Mouse (Mus musculus): ENCODE data around the gene Dync1li2. TPM values are rescaled to one million over a fixed set of nuclear protein-coding genes. Genes with fewer than 3 reads are reported as not detected.

Dync1li2 gene
- polyA plus RNA-seq (2021; fragmentation: Nextera tagmentation): 33.3 and 33.6 TPM in 2 replicates
- long read RNA-seq, experiment 1, full-length matches to known transcripts: 222 of 463 reads
- long read RNA-seq, experiment 1, partial matches to known transcripts: 64 of 463 reads
- long read RNA-seq, experiment 1, other reads (novel, unspliced or antisense): 177 of 463 reads
- long read RNA-seq, experiment 2, full-length matches to known transcripts: 13 of 100 reads
- long read RNA-seq, experiment 2, partial matches to known transcripts: 25 of 100 reads
- long read RNA-seq, experiment 2, other reads (novel, unspliced or antisense): 62 of 100 reads

GRCm38 (mm10) chr8:104442299-104443124 is at the start of gene Dync1li2:
Gene Dync1li2 (minus strand): TSS chr8:104443047.

DNA sequence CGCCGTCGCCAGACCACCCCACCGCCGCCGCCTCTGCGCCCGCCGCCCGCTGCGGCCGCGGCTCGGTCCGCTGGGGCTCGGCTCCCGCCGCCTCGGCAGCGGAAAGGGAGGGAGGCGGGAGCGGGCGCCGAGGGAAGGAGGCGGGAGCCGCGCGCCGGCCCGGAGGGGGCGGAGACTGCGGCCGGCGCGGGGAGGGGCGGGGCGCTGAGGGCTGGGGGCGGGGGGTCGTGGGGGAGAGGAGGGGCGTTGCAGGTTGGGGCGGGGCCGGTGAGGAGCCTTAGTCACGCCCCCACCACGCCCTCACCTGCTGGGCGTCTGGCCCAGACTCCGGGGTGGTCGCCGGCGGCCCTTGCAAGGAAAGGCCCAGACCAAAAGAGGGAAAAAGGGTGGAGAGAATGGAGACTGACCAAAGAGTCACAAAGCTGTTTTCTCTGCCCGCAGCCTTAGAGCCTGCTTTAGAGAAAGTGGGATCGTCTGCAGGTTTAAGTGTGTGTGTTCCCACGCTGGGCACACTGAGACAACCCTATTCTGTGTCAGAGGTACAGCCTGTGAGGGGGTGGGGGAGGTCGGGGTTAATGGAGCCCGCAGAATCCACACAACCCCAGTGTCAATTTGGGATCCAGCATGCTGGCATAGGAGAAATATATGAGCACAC is 47.0 kb downstream of the Dync1li2 start, which contains the start of gene Cmtm4:
Cmtm4 (minus strand) TSS at position 105 of the 655 bp plus-strand sequence.

Other genes starting within 250 kb of the Dync1li2 start
- 25.3 and 28.2 TPM in 2 replicates for gene Tk2, start 194.5 kb downstream of the Dync1li2 start, polyA plus RNA-seq (2021; fragmentation: Nextera tagmentation)
- gene Cklf, start 192.2 kb downstream of the Dync1li2 start, polyA plus RNA-seq (2021; fragmentation: Nextera tagmentation): 6.6 and 8.2 TPM in 2 replicates
- not detected in 2 replicates for gene Cmtm2a, start 149.9 kb downstream of the Dync1li2 start, polyA plus RNA-seq (2021; fragmentation: Nextera tagmentation)
- not detected in 2 replicates for gene Gm45711, start 133.0 kb downstream of the Dync1li2 start, polyA plus RNA-seq (2021; fragmentation: Nextera tagmentation)
- gene Cmtm1, start 132.9 kb downstream of the Dync1li2 start, polyA plus RNA-seq (2021; fragmentation: Nextera tagmentation): not detected in 2 replicates
- not detected in 2 replicates for gene Gm11020, start 121.5 kb downstream of the Dync1li2 start, polyA plus RNA-seq (2021; fragmentation: Nextera tagmentation)
- not detected in 2 replicates for gene Cmtm2b, start 120.8 kb downstream of the Dync1li2 start, polyA plus RNA-seq (2021; fragmentation: Nextera tagmentation)
- 8.1 and 14.0 TPM in 2 replicates for gene Cmtm3, start 103.6 kb downstream of the Dync1li2 start, polyA plus RNA-seq (2021; fragmentation: Nextera tagmentation)
- 8.0 and 9.4 TPM in 2 replicates for gene Cmtm4, start 47.2 kb downstream of the Dync1li2 start, polyA plus RNA-seq (2021; fragmentation: Nextera tagmentation)
- 0.48 and 0.63 TPM in 2 replicates for gene Terb1, start 66.9 kb upstream of the Dync1li2 start, polyA plus RNA-seq (2021; fragmentation: Nextera tagmentation)
- gene Nae1, start 91.6 kb upstream of the Dync1li2 start, polyA plus RNA-seq (2021; fragmentation: Nextera tagmentation): 72.4 and 81.8 TPM in 2 replicates
- gene Car7, start 91.6 kb upstream of the Dync1li2 start, polyA plus RNA-seq (2021; fragmentation: Nextera tagmentation): 24.9 and 25.1 TPM in 2 replicates
- 8.7 and 9.8 TPM in 2 replicates for gene Pdp2, start 148.4 kb upstream of the Dync1li2 start, polyA plus RNA-seq (2021; fragmentation: Nextera tagmentation)
- gene Cdh16, start 181.3 kb upstream of the Dync1li2 start, polyA plus RNA-seq (2021; fragmentation: Nextera tagmentation): not detected in 2 replicates
- gene Rrad, start 188.3 kb upstream of the Dync1li2 start, polyA plus RNA-seq (2021; fragmentation: Nextera tagmentation): 1.1 and 1.7 TPM in 2 replicates
- gene Ciao2b, start 198.9 kb upstream of the Dync1li2 start, polyA plus RNA-seq (2021; fragmentation: Nextera tagmentation): 108 and 110 TPM in 2 replicates